Mouse (Mus musculus) embryonic fibroblast, embryonic 13.5 days (primary cell): ENCODE results near the gene Slc16a10.

Experiments used
- CTCF ChIP-seq: IDR thresholded peaks from 2 replicates; pipeline ENCODE4 v1.5.1; 2011; ENCODE audit warnings: mild to moderate bottlenecking, control low read depth, low read length, moderate library complexity, borderline replicate concordance; ENCODE audit not compliant: insufficient read depth
- POLR2A ChIP-seq: IDR thresholded peaks from 2 replicates; pipeline ENCODE4 v1.6.1; 2011; ENCODE audit warnings: low read depth, mild to moderate bottlenecking, control low read depth, low read length, moderate library complexity

DNA sequence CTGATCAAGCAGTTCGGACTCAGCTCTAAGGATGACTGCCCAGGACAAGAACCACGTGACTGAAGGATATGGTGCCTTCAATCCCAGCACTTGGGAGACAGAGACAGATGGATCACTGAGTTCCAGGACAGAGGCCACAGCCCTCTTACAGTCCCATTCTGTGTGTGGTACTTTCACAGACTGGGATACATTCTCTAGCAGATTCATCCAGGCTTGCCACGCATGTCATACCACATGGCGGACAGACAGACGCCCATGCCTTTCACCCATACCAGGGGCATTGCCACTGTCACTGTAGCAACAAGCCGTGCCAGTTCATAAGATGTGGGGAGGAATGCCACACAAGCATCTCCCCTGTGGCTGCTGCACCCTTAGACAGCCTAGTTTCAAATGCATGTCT, 111.3 kb downstream of the Slc16a10 start:
- TF ChIP-seq CTCF (no peak), POLR2A (no peak)
